Mouse (Mus musculus): ENCODE measurements around the gene Polr2a.
A peak's percentile ranks its signal among the peaks of the same experiment; 100 is the strongest.

Gene Polr2a

GRCm38 (mm10) chr11:69778985-69779384 is 20.5 kb upstream of the Polr2a start:
- DNase-seq: no peak

GRCm38 (mm10) chr11:69778258-69778982 is 20.0 kb upstream of the Polr2a start:
- no peak for DNase-seq

DNA sequence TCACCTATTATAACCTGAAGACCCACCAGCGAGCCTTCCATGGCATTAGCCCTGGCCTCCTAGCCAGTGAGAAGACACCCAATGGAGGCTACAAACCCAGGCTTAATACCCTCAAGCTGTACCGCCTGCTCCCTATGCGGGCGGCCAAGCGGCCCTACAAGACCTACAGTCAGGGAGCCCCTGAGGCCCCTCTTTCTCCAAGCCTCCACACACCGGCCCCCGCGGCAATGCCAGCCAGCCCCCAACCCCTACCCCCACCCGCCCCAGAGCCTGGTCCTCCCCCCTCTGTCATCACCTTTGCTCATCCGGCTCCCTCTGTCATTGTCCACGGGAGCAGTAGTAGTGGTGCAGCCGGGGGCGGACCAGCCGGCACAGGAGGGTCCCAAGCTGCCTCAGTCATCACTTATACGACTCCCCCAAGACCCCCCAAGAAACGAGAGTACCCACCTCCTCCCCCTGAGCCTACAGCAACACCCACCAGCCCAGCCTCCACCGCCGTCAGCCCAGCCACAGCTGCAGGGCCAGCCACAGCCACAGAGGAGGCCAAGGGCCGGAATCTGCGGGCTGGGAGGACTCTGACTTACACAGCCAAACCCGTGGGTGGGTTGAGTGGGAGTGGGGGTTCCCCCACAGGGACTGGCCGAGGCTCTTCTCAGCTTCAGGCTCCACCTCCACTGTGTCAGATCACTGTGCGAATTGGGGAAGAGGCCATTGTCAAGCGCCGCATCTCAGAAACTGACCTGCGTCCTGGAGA is 19.2 kb upstream of the Polr2a start:
- no peak for DNase-seq

- DNase-seq: no peak
Measured at GRCm38 (mm10) chr11:69776488-69776887, 18.1 kb upstream of the Polr2a start.

- no peak for DNase-seq
Measured at GRCm38 (mm10) chr11:69775716-69776115, 17.3 kb upstream of the Polr2a start.

DNA sequence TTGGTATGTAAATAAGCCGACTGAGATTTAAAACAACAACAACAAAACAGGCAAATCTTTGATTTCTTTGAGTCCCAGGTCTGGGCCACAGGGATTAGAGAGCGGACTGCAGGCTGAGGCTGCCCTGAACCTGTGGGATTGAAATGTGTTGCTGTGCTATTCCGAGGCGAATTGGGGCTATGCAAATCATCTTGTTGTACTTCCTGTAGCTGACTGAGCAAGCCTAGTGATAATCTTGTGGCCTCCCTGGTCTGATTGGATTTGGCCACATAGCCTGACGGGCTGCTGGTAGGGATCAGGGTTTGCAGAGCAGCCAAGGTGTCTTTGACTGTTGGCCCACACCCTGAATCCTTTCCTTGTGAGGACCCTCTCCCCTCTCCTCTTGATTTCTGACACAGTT is 16.5 kb upstream of the Polr2a start:
- DNase-seq: no peak

DNA sequence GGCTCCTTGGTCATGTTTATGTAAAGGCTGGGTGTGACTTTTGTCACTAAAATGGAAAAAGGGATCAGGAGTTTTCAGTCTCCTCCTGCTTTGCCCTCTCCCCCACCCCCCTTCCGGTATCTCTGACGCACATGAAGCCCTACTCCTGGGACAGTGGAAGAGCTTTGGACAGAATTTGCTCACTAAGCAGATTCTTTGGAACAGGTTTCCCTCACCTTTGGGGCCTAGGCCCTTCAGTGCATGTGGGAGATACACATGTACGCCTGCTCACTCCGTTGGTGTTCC is 9.1 kb upstream of the Polr2a start:
- no peak for DNase-seq

- no peak for DNase-seq
Measured at GRCm38 (mm10) chr11:69766872-69767624, 8.6 kb upstream of the Polr2a start.

DNA sequence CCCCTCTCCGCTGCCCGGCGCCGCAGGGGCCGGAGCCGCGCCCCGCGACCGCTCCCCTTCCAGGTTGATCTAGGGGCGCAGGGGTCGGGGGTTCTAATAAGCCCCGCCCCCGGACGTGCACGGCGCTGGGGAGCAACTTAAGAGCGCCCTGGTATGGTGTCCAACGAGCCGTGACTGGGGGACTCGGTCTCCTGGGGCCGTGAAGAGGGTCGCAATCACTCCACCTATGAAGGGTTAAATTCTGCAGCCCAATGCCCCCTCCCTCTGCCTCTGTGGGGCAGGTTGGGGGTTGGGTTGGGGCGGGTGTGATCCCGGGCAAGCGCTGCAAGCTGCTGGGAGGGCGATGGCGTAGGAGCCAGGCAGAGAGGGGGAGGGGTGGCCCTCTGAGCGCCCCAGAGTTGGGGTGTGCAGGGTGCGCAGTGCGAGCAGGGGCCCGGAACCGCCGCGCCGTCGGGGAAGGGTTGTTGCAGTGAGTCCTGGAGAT is 7.7 kb upstream of the Polr2a start:
- peak; percentile 76 for DNase-seq

DNA sequence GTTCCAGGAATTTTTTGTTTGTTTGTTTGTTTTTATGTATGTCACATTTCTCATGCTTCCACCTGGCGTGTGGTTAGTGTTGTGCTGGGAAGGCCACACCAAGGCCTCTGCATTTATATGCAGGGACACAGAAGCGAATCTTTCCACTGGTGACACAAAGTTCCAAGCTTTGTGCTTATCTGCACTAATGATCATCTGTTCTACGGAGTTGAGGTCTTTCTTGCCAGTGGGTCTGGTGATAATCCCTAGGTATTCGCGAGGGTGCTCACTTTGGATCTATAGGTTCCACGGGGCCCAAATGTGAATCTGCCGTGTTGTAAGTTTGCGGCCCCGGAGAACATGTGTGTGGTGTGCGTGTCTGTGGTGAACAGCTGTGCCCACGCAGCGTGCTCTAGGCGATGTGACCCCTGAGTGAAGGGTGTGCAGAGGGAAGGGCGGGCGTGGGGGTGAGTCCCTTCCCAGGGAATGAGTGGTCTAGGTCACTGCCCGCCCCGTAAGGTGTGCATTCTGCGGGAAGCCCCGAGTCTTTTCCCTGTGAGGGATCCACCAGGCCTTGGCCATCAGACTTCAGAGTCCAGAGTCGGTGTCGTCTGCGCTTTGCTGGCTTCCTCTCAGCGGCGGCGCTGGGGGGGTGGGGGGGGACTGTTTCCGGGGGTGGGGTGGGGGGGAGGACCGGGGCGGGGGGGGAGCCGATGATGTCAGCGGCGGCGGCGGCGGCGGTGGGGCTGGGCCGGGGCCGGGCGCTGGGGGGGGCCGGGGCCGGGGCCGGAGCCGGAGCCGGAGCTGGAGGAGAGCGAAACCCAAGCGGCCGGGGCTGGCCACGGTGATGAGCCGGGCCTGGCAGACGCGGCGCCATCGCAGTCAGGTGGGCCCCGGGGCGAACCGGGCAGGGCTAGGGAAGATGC is 7.0 kb upstream of the Polr2a start, which contains the start of gene Zbtb4:
TSS of gene Zbtb4 (plus strand) at position 692 of the 905 bp plus-strand sequence.
- DNase-seq: peak; percentile 38

GRCm38 (mm10) chr11:69763551-69763950 is 5.1 kb upstream of the Polr2a start:
- no peak for DNase-seq

GRCm38 (mm10) chr11:69761868-69762267 is 3.4 kb upstream of the Polr2a start, which contains the start of gene Slc35g3:
TSS of gene Slc35g3 (minus strand) at chr11:69761968.
- no peak for DNase-seq

DNA sequence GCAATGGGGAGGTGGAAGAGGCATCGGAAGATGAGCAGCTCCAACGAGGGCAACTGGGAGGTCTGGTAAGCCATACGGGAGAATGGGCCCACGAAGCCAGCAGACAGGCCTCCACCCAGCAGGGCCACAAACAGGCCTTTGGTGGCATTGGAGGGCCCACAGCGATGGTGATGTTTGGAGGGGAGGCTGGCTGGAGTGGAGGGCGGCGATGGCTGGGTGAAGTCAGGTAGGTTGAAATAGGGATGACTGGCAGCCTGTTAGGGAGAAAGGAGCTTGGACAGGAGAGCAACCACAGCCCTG is 2.4 kb upstream of the Polr2a start:
- DNase-seq: no peak

GRCm38 (mm10) chr11:69760160-69760900 is 1.9 kb upstream of the Polr2a start:
- no peak for DNase-seq

- peak; percentile 93 for DNase-seq
Measured at GRCm38 (mm10) chr11:69758971-69759721, 709 bp upstream of the Polr2a start.

GRCm38 (mm10) chr11:69758090-69758456 is 364 bp downstream of the Polr2a start:
- peak; percentile 96 for DNase-seq

GRCm38 (mm10) chr11:69757303-69758089 is 941 bp downstream of the Polr2a start:
- no peak for DNase-seq

DNA sequence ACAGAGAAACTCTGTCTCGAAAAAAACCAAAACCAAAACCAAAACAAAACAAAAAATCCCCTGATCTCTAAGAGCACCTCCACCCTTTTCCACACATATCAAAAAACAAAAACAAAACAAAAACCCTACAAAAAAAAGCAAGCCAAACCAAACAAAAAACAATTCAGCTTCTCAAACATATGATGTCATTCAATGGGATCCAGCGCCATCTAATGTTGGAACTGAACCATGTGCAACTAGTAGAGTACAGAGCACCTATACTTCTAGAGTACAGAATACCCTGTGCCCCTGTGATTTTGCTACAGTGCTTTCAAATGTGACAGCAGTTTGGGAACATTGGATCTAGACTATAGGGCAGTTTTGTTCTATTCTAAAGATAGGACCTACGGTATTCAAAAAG is 3.7 kb downstream of the Polr2a start:
- no peak for DNase-seq

DNA sequence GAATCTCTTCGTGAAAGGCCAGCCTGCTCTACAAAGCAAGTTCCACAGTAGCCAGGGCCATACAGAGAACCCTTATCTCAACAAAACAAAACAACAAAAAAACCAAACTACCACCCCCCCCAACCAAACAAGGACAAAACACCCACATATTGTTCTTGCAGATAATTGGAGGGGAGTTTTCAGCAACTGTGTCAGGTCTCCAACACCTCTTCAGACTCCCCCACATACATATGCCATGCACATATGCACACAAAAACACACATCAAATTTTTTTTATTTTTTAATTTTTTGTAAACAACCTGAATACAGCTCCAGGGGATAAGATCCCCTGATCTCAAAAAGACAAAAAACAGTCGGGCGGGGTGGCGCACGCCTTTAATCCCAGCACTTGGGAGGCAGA is 4.2 kb downstream of the Polr2a start:
- no peak for DNase-seq

DNA sequence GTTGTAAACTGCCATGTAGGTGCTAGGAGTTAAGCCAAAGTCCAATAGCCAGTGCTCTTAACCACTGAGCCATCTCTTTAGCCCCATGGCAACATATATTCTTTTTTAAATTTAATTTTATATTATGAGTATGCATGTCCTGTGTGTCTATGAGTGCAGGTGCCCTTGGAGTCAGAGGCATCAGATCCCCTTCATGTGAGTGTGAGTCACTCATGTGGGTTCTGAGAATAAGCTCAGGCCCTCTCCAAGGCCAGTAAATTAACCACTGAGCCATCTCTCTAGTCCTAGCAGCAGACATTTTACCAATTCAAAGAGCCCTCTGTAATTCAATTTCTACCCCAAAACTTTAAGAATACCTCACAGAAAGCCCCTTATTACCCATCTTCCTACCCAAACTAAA is 5.8 kb downstream of the Polr2a start:
- no peak for DNase-seq
